Mouse (Mus musculus): Measurements from ENCODE around the gene Kap.
"Not testable (repeated sequence)": the region's sequence is repeated elsewhere in the genome, so short reads cannot be mapped to it uniquely, and the experiment has no call there.

GRCm38 (mm10) chr6:133848861-133849260 lies 4.7 kb downstream of the Kap start:
- not testable (repeated sequence) for TF ChIP-seq POLR2A (IDR thresholded peaks at IDR 0.05; ENCODE audit: borderline replicate concordance, extremely low read depth, low read depth, low read length); CTCF (IDR thresholded peaks at IDR 0.05; ENCODE audit: insufficient read depth, low read length)

All from lung, adult 2 months (tissue).